In genomic region chr8:127499720-127500114, GRCm38 (mm10) we compare ENCODE assay signal across 9 mouse cellular contexts.
DNase-seq lines count a peak whose midpoint lies in the region; ATAC-seq and TF ChIP-seq lines count a peak whose summit lies in the region.
"Had no signal": no experiment of that assay in that cellular context is flagged by ENCODE, and none has a peak within 500 bp of the region (broad histone marks: within the 10 kb centered on the region; RNA-seq: fewer than 3 reads in every experiment).

No protein-coding gene starts in this region.

- no peaks in the 10 kb centered on the region for H3K27me3 ChIP-seq in heart, postnatal 0 days (ENCODE audit: control insufficient read depth, insufficient read depth, low read length)
- H3K27me3 ChIP-seq in hindbrain, embryonic 11.5 days (ENCODE audit: control insufficient read depth, insufficient read depth, low read length): no peaks in the 10 kb centered on the region
- H3K27me3 ChIP-seq in midbrain, embryonic 11.5 days (ENCODE audit: control insufficient read depth, insufficient read depth, low read length): no peaks in the 10 kb centered on the region
- H3K27me3 ChIP-seq in limb, embryonic 10.5 days (ENCODE audit: low read depth, poor library complexity, severe bottlenecking): no peaks in the 10 kb centered on the region

- no peak for TF ChIP-seq CTCF in heart, postnatal 0 days (IDR thresholded peaks at IDR 0.05; ENCODE audit: low read depth)

- no peak for TF ChIP-seq EP300 in heart, postnatal 0 days (IDR thresholded peaks at IDR 0.05; ENCODE audit: low read depth)

- peak overlapping the region; percentile 38 for H3K4me3 ChIP-seq in heart, postnatal 0 days (ENCODE audit: low read depth, low read length)
- no peak overlapping the region for H3K4me3 ChIP-seq in hindbrain, embryonic 11.5 days (ENCODE audit: low read depth, low read length)
- H3K4me3 ChIP-seq in midbrain, embryonic 11.5 days (ENCODE audit: low read depth, low read length): no peak overlapping the region
- no peak overlapping the region for H3K4me3 ChIP-seq in limb, embryonic 10.5 days

- no peaks in the 10 kb centered on the region for H3K4me1 ChIP-seq in heart, postnatal 0 days (ENCODE audit: control insufficient read depth, insufficient read depth)
- H3K4me1 ChIP-seq in hindbrain, embryonic 11.5 days (replicated peaks; ENCODE audit: control insufficient read depth, insufficient read depth, low read length): peaks cover 2% of the 10 kb centered on the region; the same call in 1 of the 2 replicates
- H3K4me1 ChIP-seq in midbrain, embryonic 11.5 days (ENCODE audit: control insufficient read depth, insufficient read depth, low read length): peaks cover 23% of the 10 kb centered on the region
- H3K4me1 ChIP-seq in limb, embryonic 10.5 days: peaks cover 6% of the 10 kb centered on the region; the same call in 1 of the 2 replicates

- peak overlapping the region; percentile 50 for H3K4me2 ChIP-seq in heart, postnatal 0 days (ENCODE audit: low read depth, low read length)
- no peak overlapping the region for H3K4me2 ChIP-seq in hindbrain, embryonic 11.5 days (replicated peaks; ENCODE audit: low read depth, low read length)
- H3K4me2 ChIP-seq in midbrain, embryonic 11.5 days: peak overlapping the region; percentile 5; the same call in 1 of the 2 replicates

- H3K36me3 ChIP-seq in heart, postnatal 0 days (replicated peaks; ENCODE audit: control insufficient read depth, insufficient read depth, low read length): no peaks in the 10 kb centered on the region
- H3K36me3 ChIP-seq in hindbrain, embryonic 11.5 days (ENCODE audit: control insufficient read depth, insufficient read depth, low read length): no peaks in the 10 kb centered on the region
- H3K36me3 ChIP-seq in midbrain, embryonic 11.5 days (ENCODE audit: control insufficient read depth, insufficient read depth, low read length): no peaks in the 10 kb centered on the region
- no peaks in the 10 kb centered on the region for H3K36me3 ChIP-seq in limb, embryonic 10.5 days
- H3K36me3 ChIP-seq: G1E had no signal

- H3K9ac ChIP-seq in heart, postnatal 0 days (replicated peaks; ENCODE audit: low read depth, low read length): no peak overlapping the region
- H3K9ac ChIP-seq in hindbrain, embryonic 11.5 days (ENCODE audit: low read depth, low read length): no peak overlapping the region
- H3K9ac ChIP-seq in midbrain, embryonic 11.5 days (ENCODE audit: low read length): no peak overlapping the region

- H3K27ac ChIP-seq in heart, postnatal 0 days (ENCODE audit: low read depth): 0 out of 2 replicates have a peak overlapping the region, but pooled peaks have one; percentile 6
- peak overlapping the region; percentile 64 for H3K27ac ChIP-seq in hindbrain, embryonic 11.5 days (ENCODE audit: low read depth, low read length)
- H3K27ac ChIP-seq in midbrain, embryonic 11.5 days (ENCODE audit: low read depth, low read length): peak overlapping the region; percentile 37
- no peak overlapping the region for H3K27ac ChIP-seq in limb, embryonic 10.5 days

- ATAC-seq in heart, postnatal 0 days (ENCODE audit: insufficient read depth, low read depth): no peak
- peak; percentile 33 for ATAC-seq in activated CD4-positive, CD25-positive, alpha-beta regulatory T cell, adult 4 months
- ATAC-seq in hindbrain, embryonic 11.5 days (ENCODE audit: low FRiP score): peak; percentile 29; the same call in 1 of the 2 replicates
- 0 out of 2 replicates have a peak, but pooled peaks have one; percentile 17 for ATAC-seq in midbrain, embryonic 11.5 days (ENCODE audit: low FRiP score)

- DNase-seq in heart, postnatal 0 days (ENCODE audit: low spot score): no peak
- DNase-seq in heart, adult 18-20 months: no peak
- DNase-seq in hindbrain, embryonic 11.5 days (ENCODE audit: low spot score): peak; percentile 34
- no peak for DNase-seq in midbrain, embryonic 11.5 days (ENCODE audit: low spot score, missing footprints)
- no peak for DNase-seq in testis, postnatal 14 days (ENCODE audit: low spot score)
- no peak for DNase-seq in frontal cortex, postnatal 10 days (ENCODE audit: low spot score in 2 of 2)
- DNase-seq in limb, embryonic 10.5 days (ENCODE audit: low spot score): no peak

- H3K9me3 ChIP-seq in heart, postnatal 0 days (replicated peaks; ENCODE audit: control insufficient read depth, low read length): no peaks in the 10 kb centered on the region
- H3K9me3 ChIP-seq in hindbrain, embryonic 11.5 days (ENCODE audit: control insufficient read depth, low read length): no peaks in the 10 kb centered on the region
- no peaks in the 10 kb centered on the region for H3K9me3 ChIP-seq in midbrain, embryonic 11.5 days (ENCODE audit: control insufficient read depth, low read length)
- no peaks in the 10 kb centered on the region for H3K9me3 ChIP-seq in limb, embryonic 10.5 days (replicated peaks)

- WGBS in heart, postnatal 0 days: 58% methylated on average over 13 of the region's 13 CpGs
- WGBS in hindbrain, embryonic 11.5 days: 72% methylated on average over 13 of the region's 13 CpGs
- 54% methylated on average over 13 of the region's 13 CpGs for WGBS in midbrain, embryonic 11.5 days
- WGBS in limb, embryonic 10.5 days: 89% methylated on average over 13 of the region's 13 CpGs
